Mouse (Mus musculus): Measurements from ENCODE around the gene Tgfb3.

DNA sequence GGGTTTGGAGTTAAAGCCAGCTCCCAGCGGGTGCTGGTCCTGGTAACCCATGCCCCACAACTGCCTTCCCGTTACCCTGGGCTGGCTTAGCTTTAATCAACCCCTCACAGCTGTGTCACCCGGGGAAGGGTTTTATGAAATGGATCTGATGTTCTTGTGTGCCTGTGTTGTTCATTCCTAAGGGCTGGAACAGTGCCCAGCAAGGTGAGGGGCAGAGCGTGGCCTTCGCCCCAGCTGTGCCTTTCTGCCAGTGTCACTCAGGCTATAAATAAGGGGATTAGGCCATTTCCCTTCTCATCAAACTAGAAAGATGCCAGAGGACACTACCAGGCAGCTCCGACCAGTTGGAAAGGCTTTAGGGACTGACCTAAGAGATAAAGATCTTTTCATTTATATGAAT is 29.0 kb downstream of the Tgfb3 start:
- TF ChIP-seq CTCF (conservative IDR thresholded peaks at IDR 0.05; ENCODE audit: low read length) (no peak), POU5F1 (IDR thresholded peaks at IDR 0.05; ENCODE audit: borderline replicate concordance, low read length) (no peak), NANOG (IDR thresholded peaks at IDR 0.05; ENCODE audit: borderline replicate concordance, low read length) (no peak)
